Comparison of ENCODE assay signal across 18 mouse cellular contexts in the genomic region with DNA sequence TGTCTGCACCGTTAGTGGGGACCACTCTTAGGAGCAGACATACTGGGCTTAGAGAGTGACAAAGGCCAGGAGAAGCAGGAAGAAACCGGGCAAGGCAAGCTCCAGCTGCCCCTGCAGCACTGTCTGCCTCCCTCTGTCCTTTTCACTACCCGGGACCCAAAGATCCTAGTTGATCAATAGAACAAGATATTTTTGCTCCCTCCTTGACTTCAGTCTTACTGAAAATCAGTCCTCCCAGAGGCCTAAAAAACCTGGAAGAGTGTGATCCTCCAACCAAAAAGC. TPM values are rescaled to one million over a fixed set of nuclear protein-coding genes. Genes with fewer than 3 reads are reported as not detected.
DNase-seq lines count a peak whose midpoint lies in the region; ATAC-seq and TF ChIP-seq lines count a peak whose summit lies in the region.
"Had no signal": no experiment of that assay in that cellular context is flagged by ENCODE, and none has a peak within 500 bp of the region (broad histone marks: within the 10 kb centered on the region; RNA-seq: fewer than 3 reads in every experiment).

No protein-coding gene starts in this region.

- ATAC-seq in forebrain, embryonic 16.5 days, result no peak
- no peak for ATAC-seq in forebrain, embryonic 12.5 days (ENCODE audit: low FRiP score)
- no peak for ATAC-seq in hindbrain, embryonic 16.5 days
- no peak for ATAC-seq in midbrain, postnatal 0 days (ENCODE audit: low FRiP score)
- ATAC-seq in CD4-positive, CD25-positive, alpha-beta regulatory T cell, adult 4 months, result no peak
- ATAC-seq: intestine, embryonic 15.5 days had no signal

- no peak overlapping the region for H3K9ac ChIP-seq in forebrain, embryonic 16.5 days (replicated peaks; ENCODE audit: low read depth, low read length)
- H3K9ac ChIP-seq in forebrain, embryonic 12.5 days, result no peak overlapping the region
- peak overlapping the region; percentile 54; the same call in 1 of the 2 replicates for H3K9ac ChIP-seq in hindbrain, embryonic 16.5 days (ENCODE audit: low read depth, low read length)
- H3K9ac ChIP-seq in midbrain, postnatal 0 days (replicated peaks; ENCODE audit: low read length, poor library complexity, severe bottlenecking), result peak overlapping the region; percentile 55; the same call in 1 of the 2 replicates
- H3K9ac ChIP-seq: intestine, embryonic 15.5 days; limb, embryonic 15.5 days; lung, embryonic 15.5 days; stomach, embryonic 15.5 days had no signal

- no peak overlapping the region for H3K4me2 ChIP-seq in forebrain, embryonic 16.5 days (ENCODE audit: low read length)
- H3K4me2 ChIP-seq in forebrain, embryonic 12.5 days, result peak overlapping the region; percentile 46; the same call in 1 of the 2 replicates
- H3K4me2 ChIP-seq in hindbrain, embryonic 16.5 days (ENCODE audit: low read length), result peak overlapping the region; percentile 54
- H3K4me2 ChIP-seq in midbrain, postnatal 0 days (ENCODE audit: low read depth, low read length, poor library complexity, severe bottlenecking), result peak overlapping the region; percentile 39
- H3K4me2 ChIP-seq: intestine, embryonic 15.5 days; limb, embryonic 15.5 days had no signal

- H3K27ac ChIP-seq in forebrain, embryonic 10.5 days, result no peak overlapping the region
- no peak overlapping the region for H3K27ac ChIP-seq in forebrain, embryonic 16.5 days (ENCODE audit: low read length)
- no peak overlapping the region for H3K27ac ChIP-seq in forebrain, embryonic 12.5 days
- H3K27ac ChIP-seq in hindbrain, embryonic 16.5 days (ENCODE audit: low read depth, low read length), result no peak overlapping the region
- no peak overlapping the region for H3K27ac ChIP-seq in midbrain, postnatal 0 days (ENCODE audit: low read depth, low read length)
- no peak overlapping the region for H3K27ac ChIP-seq in thymus, adult 2 months (ENCODE audit: control insufficient read depth, insufficient read depth, low read length)
- H3K27ac ChIP-seq: intestine, embryonic 15.5 days; limb, embryonic 15.5 days; lung, embryonic 15.5 days; stomach, embryonic 15.5 days had no signal

- peaks cover 100% of the 10 kb centered on the region for H3K27me3 ChIP-seq in forebrain, embryonic 10.5 days (ENCODE audit: poor library complexity, severe bottlenecking)
- peaks cover 78% of the 10 kb centered on the region for H3K27me3 ChIP-seq in forebrain, embryonic 16.5 days (replicated peaks; ENCODE audit: control insufficient read depth, insufficient read depth, low read length)
- H3K27me3 ChIP-seq in forebrain, embryonic 12.5 days, result peaks cover 99% of the 10 kb centered on the region
- peaks cover 67% of the 10 kb centered on the region for H3K27me3 ChIP-seq in hindbrain, embryonic 16.5 days (replicated peaks; ENCODE audit: control insufficient read depth, insufficient read depth, low read length)
- peaks cover 33% of the 10 kb centered on the region for H3K27me3 ChIP-seq in midbrain, postnatal 0 days (ENCODE audit: insufficient read depth, low read length)
- peaks cover 3% of the 10 kb centered on the region for H3K27me3 ChIP-seq in thymus, adult 2 months (ENCODE audit: control insufficient read depth, insufficient read depth, low read length)

- H3K36me3 ChIP-seq in forebrain, embryonic 10.5 days (replicated peaks), result no peaks in the 10 kb centered on the region
- H3K36me3 ChIP-seq in forebrain, embryonic 16.5 days (ENCODE audit: control insufficient read depth, insufficient read depth), result no peaks in the 10 kb centered on the region
- no peaks in the 10 kb centered on the region for H3K36me3 ChIP-seq in forebrain, embryonic 12.5 days (replicated peaks)
- no peaks in the 10 kb centered on the region for H3K36me3 ChIP-seq in hindbrain, embryonic 16.5 days (ENCODE audit: control insufficient read depth, insufficient read depth, low read length)
- H3K36me3 ChIP-seq in midbrain, postnatal 0 days (ENCODE audit: insufficient read depth, low read length), result no peaks in the 10 kb centered on the region
- no peaks in the 10 kb centered on the region for H3K36me3 ChIP-seq in thymus, adult 2 months (ENCODE audit: control insufficient read depth, insufficient read depth, low read length)
- H3K36me3 ChIP-seq: intestine, embryonic 15.5 days; limb, embryonic 15.5 days; lung, embryonic 15.5 days; stomach, embryonic 15.5 days had no signal

- no peaks in the 10 kb centered on the region for H3K9me3 ChIP-seq in forebrain, embryonic 10.5 days
- no peaks in the 10 kb centered on the region for H3K9me3 ChIP-seq in forebrain, embryonic 16.5 days (ENCODE audit: control insufficient read depth, low read length)
- no peaks in the 10 kb centered on the region for H3K9me3 ChIP-seq in forebrain, embryonic 12.5 days
- H3K9me3 ChIP-seq in hindbrain, embryonic 16.5 days (ENCODE audit: control insufficient read depth, low read length), result no peaks in the 10 kb centered on the region
- H3K9me3 ChIP-seq in midbrain, postnatal 0 days (ENCODE audit: low read length), result no peaks in the 10 kb centered on the region
- H3K9me3 ChIP-seq: intestine, embryonic 15.5 days; limb, embryonic 15.5 days; lung, embryonic 15.5 days; stomach, embryonic 15.5 days had no signal

- peak overlapping the region; percentile 32; the same call in 1 of the 2 replicates for H3K4me3 ChIP-seq in forebrain, embryonic 10.5 days
- H3K4me3 ChIP-seq in forebrain, embryonic 16.5 days (replicated peaks; ENCODE audit: low read length), result no peak overlapping the region
- no peak overlapping the region; the same call in 1 of the 2 replicates for H3K4me3 ChIP-seq in forebrain, embryonic 12.5 days (replicated peaks)
- H3K4me3 ChIP-seq in hindbrain, embryonic 16.5 days (ENCODE audit: low read length), result peak overlapping the region; percentile 24
- H3K4me3 ChIP-seq in midbrain, postnatal 0 days (ENCODE audit: low read depth, low read length), result no peak overlapping the region
- H3K4me3 ChIP-seq in thymus, adult 2 months (ENCODE audit: control insufficient read depth, insufficient read depth, low read length), result no peak overlapping the region
- H3K4me3 ChIP-seq: intestine, embryonic 15.5 days; limb, embryonic 15.5 days; lung, embryonic 15.5 days; stomach, embryonic 15.5 days had no signal

- no peak for TF ChIP-seq POLR2A in thymus, adult 2 months (IDR thresholded peaks at IDR 0.05; ENCODE audit: control insufficient read depth, extremely low read depth, insufficient read depth, low read length, poor library complexity)

- H3K4me1 ChIP-seq in forebrain, embryonic 10.5 days, result peaks cover 36% of the 10 kb centered on the region
- peaks cover 6% of the 10 kb centered on the region for H3K4me1 ChIP-seq in forebrain, embryonic 16.5 days (replicated peaks; ENCODE audit: control insufficient read depth, insufficient read depth, low read length)
- peaks cover 33% of the 10 kb centered on the region for H3K4me1 ChIP-seq in forebrain, embryonic 12.5 days
- H3K4me1 ChIP-seq in hindbrain, embryonic 16.5 days (ENCODE audit: control insufficient read depth, insufficient read depth, low read depth, low read length), result no peaks in the 10 kb centered on the region; the same call in 1 of the 2 replicates
- no peaks in the 10 kb centered on the region for H3K4me1 ChIP-seq in midbrain, postnatal 0 days (ENCODE audit: insufficient read depth, low read length)
- H3K4me1 ChIP-seq in thymus, adult 2 months (replicated peaks; ENCODE audit: control insufficient read depth, insufficient read depth, low read length), result no peaks in the 10 kb centered on the region
- H3K4me1 ChIP-seq: intestine, embryonic 15.5 days; lung, embryonic 15.5 days; stomach, embryonic 15.5 days had no signal

- DNase-seq in forebrain, embryonic 10.5 days (ENCODE audit: extremely low spot score, low spot score), result no peak
- no peak for DNase-seq in midbrain, postnatal 0 days (ENCODE audit: low spot score)
- no peak for DNase-seq in thymus, adult 2 months
- no peak for DNase-seq in urinary bladder, postnatal 25 days (ENCODE audit: low spot score)
- DNase-seq: cerebellum, adult 9-10 months; gastrocnemius, postnatal 36 days; kidney, postnatal 4 days had no signal

- TF ChIP-seq CTCF in midbrain, postnatal 0 days (IDR thresholded peaks at IDR 0.05), result no peak
- TF ChIP-seq CTCF in thymus, adult 2 months (IDR thresholded peaks at IDR 0.05; ENCODE audit: borderline replicate concordance, control insufficient read depth, extremely low read depth, insufficient read depth, low read length, poor library complexity), result no peak

- 1% methylated on average over 3 of the region's 3 CpGs for WGBS in forebrain, embryonic 10.5 days
- 9% methylated on average over 3 of the region's 3 CpGs for WGBS in forebrain, embryonic 16.5 days
- WGBS in forebrain, embryonic 12.5 days, result 0% methylated on average over 3 of the region's 3 CpGs
- 4% methylated on average over 3 of the region's 3 CpGs for WGBS in hindbrain, embryonic 16.5 days
- 17% methylated on average over 3 of the region's 3 CpGs for WGBS in midbrain, postnatal 0 days
- WGBS in thymus, adult 2 months, result 11% methylated on average over 3 of the region's 3 CpGs

RNA-seq across cellular contexts. Expression of gene Dmbx1, which starts 15.7 kb away (rescaled TPM):
- 1.7 and 2.3 TPM in 2 replicates for polyA plus RNA-seq in forebrain, embryonic 10.5 days (2016; fragmentation: Nextera tagmentation; extraction: Ambion mirVana)
- 0.10 TPM in 1 of 2 replicates, not detected in the other for polyA plus RNA-seq in forebrain, embryonic 16.5 days (2015; fragmentation: Nextera tagmentation; extraction: Ambion mirVana)
- polyA plus RNA-seq in forebrain, embryonic 12.5 days (2016; fragmentation: Nextera tagmentation; extraction: Ambion mirVana), result 0.51 and 0.87 TPM in 2 replicates
- 5.8 and 6.8 TPM in 2 replicates for polyA plus RNA-seq in hindbrain, embryonic 16.5 days (2015; fragmentation: Nextera tagmentation; extraction: Ambion mirVana)
- total RNA-seq in midbrain, postnatal 0 days (2014; rRNA removed), result 9.6 and 10.3 TPM in 2 replicates
- polyA plus RNA-seq in midbrain, postnatal 0 days (2015; fragmentation: Nextera tagmentation; extraction: Ambion mirVana), result 7.7 and 8.7 TPM in 2 replicates
- polyA plus RNA-seq in thymus, adult 2 months (2012; rRNA removed), result 0.14 and 0.18 TPM in 2 replicates
- not detected for polyA plus RNA-seq in CD4-positive, CD25-positive, alpha-beta regulatory T cell, adult 4 months (2017; shearing (Covaris generic))
- total RNA-seq: gastrocnemius, postnatal 36 days; left cerebral cortex, adult 18-20 months; monocyte, adult 5-6 weeks had no signal
- polyA plus RNA-seq: heart, embryonic 14.5 days; intestine, embryonic 15.5 days had no signal

Comparison
In these comparisons a context has a peak if more than half of its experiments do, and no peak if none do; other contexts are left out.
1. H3K4me3 ChIP-seq: peak in forebrain, embryonic 10.5 days (single experiment) and hindbrain, embryonic 16.5 days (single experiment); none in forebrain, embryonic 16.5 days (single experiment), forebrain, embryonic 12.5 days (single experiment), midbrain, postnatal 0 days (single experiment) and thymus, adult 2 months (single experiment).
2. H3K9ac ChIP-seq: peak in hindbrain, embryonic 16.5 days (single experiment) and midbrain, postnatal 0 days (single experiment); none in forebrain, embryonic 16.5 days (single experiment) and forebrain, embryonic 12.5 days (single experiment).